Mouse (Mus musculus) frontal cortex, postnatal 36 days (tissue): ENCODE results near the gene Icam1.
A peak's percentile ranks its signal among the peaks of the same experiment; 100 is the strongest.

Experiments
- DNase-seq, 2 experiments: peaks; one replicate each; pipeline ENCODE4 v3.0.0; 2022; ENCODE audit warnings: low spot score in 2 of 2

Gene Icam1

DNA sequence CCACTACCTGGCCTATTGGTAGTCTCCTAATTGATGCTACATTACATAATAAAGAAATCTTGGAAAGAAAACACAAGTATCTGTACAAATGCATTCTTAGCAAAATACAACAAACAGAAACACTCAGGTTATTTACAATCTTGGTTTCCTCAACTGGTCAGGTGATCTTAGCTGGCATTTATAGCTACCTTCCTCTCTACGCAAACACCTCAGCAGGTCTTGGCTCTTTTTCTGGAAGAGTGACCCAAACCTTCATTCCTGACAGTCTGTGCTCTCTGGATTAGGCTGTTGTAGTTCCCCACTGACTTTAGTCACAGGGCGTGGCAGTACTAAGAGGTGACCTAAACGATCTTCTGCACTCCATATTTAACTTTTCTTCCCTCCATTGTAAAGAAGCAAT lies 29.4 kb downstream of the Icam1 start:
- no peak for DNase-seq

GRCm38 (mm10) chr9:21051578-21051977 lies 35.8 kb downstream of the Icam1 start:
- no peak for DNase-seq

GRCm38 (mm10) chr9:21062928-21063327 lies 47.1 kb downstream of the Icam1 start:
- peak; percentile 73 to 80 for DNase-seq

DNA sequence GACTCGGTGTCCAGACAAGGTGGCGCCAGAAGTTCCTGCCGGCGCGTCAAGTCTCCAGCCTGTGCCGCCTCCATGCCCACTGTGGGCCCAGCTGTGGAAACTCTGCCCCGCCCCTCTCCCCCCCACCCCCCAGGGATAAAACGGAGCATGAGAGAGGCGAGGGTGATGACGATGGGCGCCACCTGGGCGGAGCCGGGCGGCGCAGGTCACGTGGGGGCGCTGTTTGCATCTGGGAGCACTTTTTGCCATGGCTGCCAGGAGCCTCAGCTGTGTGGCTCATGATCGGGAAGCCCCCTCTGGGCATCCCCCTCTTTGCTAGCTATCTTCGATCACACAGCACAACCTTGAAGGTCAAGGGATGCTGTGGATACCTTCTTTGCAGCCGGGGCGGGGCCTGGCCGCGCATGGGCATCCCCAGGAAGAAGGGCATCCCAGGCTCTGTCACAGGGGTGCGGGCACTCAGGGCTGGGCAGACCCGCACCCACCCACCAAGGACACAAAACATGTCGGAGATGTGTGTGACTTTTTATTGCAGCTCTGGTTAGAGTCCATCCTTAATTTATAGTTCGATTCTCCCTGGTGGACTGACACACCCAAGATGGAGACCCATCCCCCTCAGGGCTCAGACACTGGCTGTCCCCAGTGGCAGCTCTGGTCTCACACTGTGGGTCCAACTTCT lies 51.4 kb downstream of the Icam1 start, which contains the start of gene Zglp1:
TSS of gene Zglp1 (minus strand) at position 88 of the 679 bp plus-strand sequence.
- DNase-seq: no peak

- peak in 1 of 2 experiments; percentile 31 for DNase-seq
Measured at GRCm38 (mm10) chr9:21072641-21073040, 56.9 kb downstream of the Icam1 start.

- DNase-seq: peak; percentile 91 to 95
Measured at GRCm38 (mm10) chr9:21073044-21073840, 57.5 kb downstream of the Icam1 start, which contains the start of the genes Gm49373 and Fdx1l. TSS of gene Gm49373 (minus strand) at chr9:21073096. TSS of gene Fdx1l (minus strand) at chr9:21073614.

DNA sequence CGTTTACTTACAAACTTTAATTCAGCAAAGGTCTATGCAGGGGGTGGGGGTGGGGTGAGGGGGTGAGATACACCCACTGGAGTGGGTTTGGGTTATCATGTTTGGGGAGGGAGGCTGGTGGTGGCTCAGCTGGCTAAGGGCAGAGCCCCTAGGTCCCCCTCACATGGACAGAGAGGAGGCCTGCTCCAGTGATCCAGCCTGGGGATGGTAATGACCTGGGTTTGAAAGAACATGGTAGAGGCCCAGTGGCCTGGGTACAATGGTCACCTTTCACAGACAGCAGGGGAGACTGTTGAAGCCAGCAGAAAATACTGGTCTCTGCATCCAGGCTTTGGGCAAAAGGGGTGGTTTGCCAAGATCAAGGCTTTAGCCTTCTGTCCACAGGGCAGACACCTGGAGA lies 58.4 kb downstream of the Icam1 start:
- no peak for DNase-seq

GRCm38 (mm10) chr9:21075625-21076024 lies 59.8 kb downstream of the Icam1 start:
- no peak for DNase-seq
